Mouse (Mus musculus) E14TG2a.4 (cell line): ENCODE measurements at regions not wholly inside any gene's neighbourhood (a gene's known extent, or its start where the extent isn't known, plus 50 kb on each side); places are given as distances from the start of the nearest gene placed in this dataset.

Experiments used
- H3K27me3 ChIP-seq: 2 replicates; pipeline ENCODE4 v1.6.1; 2014; ENCODE audit warnings: low read length, control low read depth; ENCODE audit not compliant: insufficient read depth
- H3K36me3 ChIP-seq: 2 replicates; pipeline ENCODE4 v1.6.1; 2014; ENCODE audit warnings: low read length, control low read depth; ENCODE audit not compliant: insufficient read depth
- H3K4me1 ChIP-seq: replicated peaks from 2 replicates; pipeline ENCODE4 v1.6.1; 2014; ENCODE audit warnings: low read depth, low read length, control low read depth
- H3K4me3 ChIP-seq: replicated peaks from 2 replicates; pipeline ENCODE4 v1.5.1; 2014; ENCODE audit warnings: mild to moderate bottlenecking, low read length
- H3K9me3 ChIP-seq: 2 replicates; pipeline ENCODE4 v1.6.1; 2014; ENCODE audit warnings: low read length, control low read depth
- CTCF ChIP-seq: conservative IDR thresholded peaks from 2 replicates; pipeline ENCODE4 v1.5.1; 2014; ENCODE audit warnings: low read length
- NANOG ChIP-seq: IDR thresholded peaks from 2 replicates; pipeline ENCODE4 v1.6.1; 2014; ENCODE audit warnings: borderline replicate concordance, low read length, mixed read lengths
- POU5F1 ChIP-seq: IDR thresholded peaks from 2 replicates; pipeline ENCODE4 v1.6.1; 2014; ENCODE audit warnings: low read length, borderline replicate concordance

- TF ChIP-seq NANOG (no peak), POU5F1 (no peak), CTCF (no peak)
- Histone ChIP-seq H3K36me3 (no peaks in the 10 kb centered on the region), H3K4me3 (no peak overlapping the region), H3K27me3 (no peaks in the 10 kb centered on the region), H3K9me3 (no peaks in the 10 kb centered on the region), H3K4me1 (no peaks in the 10 kb centered on the region)
These were observed 332.3 kb downstream of the Mat2b start for GRCm38 (mm10) chr11:40362530-40363185.
